Mouse (Mus musculus) liver, embryonic 16.5 days (tissue): ENCODE results near the gene Lrch3. TPM values are rescaled to one million over a fixed set of nuclear protein-coding genes. Genes with fewer than 3 reads are reported as not detected.
"Not testable (repeated sequence)": the region's sequence is repeated elsewhere in the genome, so short reads cannot be mapped to it uniquely, and the experiment has no call there.

Experiments
- ATAC-seq: fragments of 200-750 bp; cut with Nextera tagmentation; 2 replicates; pipeline ENCODE4 v1.8.0; 2017; ENCODE audit warnings: low read depth, mild to moderate bottlenecking, moderate number of reproducible peaks, moderate library complexity
- H3K27ac ChIP-seq: fragments of 300-500 bp; sonication (generic); 2 replicates; pipeline ENCODE4 v1.5.1; 2014; ENCODE audit warnings: mild to moderate bottlenecking, low read length
- H3K27me3 ChIP-seq: fragments of 300-500 bp; sonication (generic); 2 replicates; pipeline ENCODE4 v1.6.1; 2014; ENCODE audit warnings: low read depth, low read length, mixed read lengths; ENCODE audit not compliant: control insufficient read depth, insufficient read depth
- H3K36me3 ChIP-seq: fragments of 300-500 bp; sonication (generic); 2 replicates; pipeline ENCODE4 v1.6.1; 2014; ENCODE audit warnings: mild to moderate bottlenecking; ENCODE audit not compliant: control insufficient read depth, insufficient read depth
- H3K4me1 ChIP-seq: fragments of 300-500 bp; sonication (generic); 2 replicates; pipeline ENCODE4 v1.6.1; 2014; ENCODE audit warnings: low read depth, low read length, mixed read lengths; ENCODE audit not compliant: control insufficient read depth
- H3K4me2 ChIP-seq: fragments of 300-500 bp; sonication (generic); 2 replicates; pipeline ENCODE4 v1.6.1; 2014; ENCODE audit warnings: low read depth, low read length, mixed read lengths
- H3K4me3 ChIP-seq: fragments of 300-500 bp; sonication (generic); 2 replicates; pipeline ENCODE4 v1.5.1; 2014; ENCODE audit warnings: low read depth, mild to moderate bottlenecking, low read length
- H3K9ac ChIP-seq: fragments of 300-500 bp; sonication (generic); 2 replicates; pipeline ENCODE4 v1.6.1; 2014; ENCODE audit warnings: low read depth, low read length
- H3K9me3 ChIP-seq: fragments of 300-500 bp; sonication (generic); replicated peaks from 2 replicates; pipeline ENCODE4 v1.6.1; 2016; ENCODE audit warnings: low read length; ENCODE audit not compliant: control insufficient read depth
- WGBS: fragments of 180-500 bp; shearing (Covaris S2); extraction: QIAGEN DNeasy Blood & Tissue Kit; methylation state at CpG from one replicate; pipeline ENCODE4 v1.1.7; 2014; ENCODE audit not compliant: insufficient replicate concordance; 5-methylcytosine and 5-hydroxymethylcytosine counted together
- polyA plus RNA-seq: library from polyadenylated mRNA; unstranded; fragments of >200 nt; fragmentation: Nextera tagmentation; extraction: Ambion mirVana; gene quantifications from 2 replicates; pipeline ENCODE4 v1.2.1, GENCODE M21; 2015

Lrch3 gene
- 4.5 and 5.1 TPM in 2 replicates for polyA plus RNA-seq

DNA sequence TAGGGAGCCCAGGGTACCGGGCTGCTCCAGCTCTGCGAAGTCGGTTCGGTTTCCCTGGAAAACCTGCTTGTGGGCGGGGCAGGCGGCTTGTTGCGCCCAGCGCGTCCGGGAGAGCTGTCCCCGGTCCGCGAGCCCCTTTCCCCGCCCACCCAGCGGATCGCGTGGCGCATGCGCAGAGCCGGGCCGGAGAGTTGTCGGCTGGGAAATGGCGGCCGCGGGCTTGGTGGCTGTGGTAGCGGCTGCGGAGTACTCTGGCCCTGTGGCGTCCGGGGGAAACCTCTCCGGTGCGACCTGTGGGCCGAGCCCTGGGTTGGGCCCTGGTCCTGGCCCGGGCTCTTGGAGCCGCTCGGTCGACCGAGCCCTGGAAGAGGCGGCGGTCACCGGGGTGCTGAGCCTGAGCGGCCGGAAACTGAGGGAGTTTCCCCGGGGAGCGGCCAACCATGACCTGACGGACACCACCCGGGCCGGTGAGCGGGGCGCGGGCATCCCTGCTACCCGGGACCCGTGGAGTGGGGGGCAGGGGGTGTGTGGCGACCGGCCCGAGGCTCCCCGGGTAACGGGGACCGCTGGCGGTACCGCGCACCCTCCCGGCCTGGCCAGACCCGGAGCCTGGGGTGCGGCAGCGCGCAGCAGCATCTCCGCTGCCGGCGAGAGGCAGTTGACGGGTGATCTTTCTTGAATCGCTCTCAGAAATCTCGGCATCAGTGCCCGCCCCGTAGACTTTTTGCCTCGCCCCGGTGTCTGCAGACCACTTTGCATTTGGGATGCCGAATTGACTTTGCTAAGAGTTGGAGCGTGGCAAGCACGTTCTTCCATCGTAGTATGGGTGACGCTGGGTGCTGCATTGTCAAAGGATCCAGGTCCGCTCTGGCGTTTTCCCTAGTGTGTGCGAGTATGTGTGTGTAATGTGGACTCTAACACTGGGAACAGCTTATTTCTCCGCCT is at the start of gene Lrch3:
Gene Lrch3 (plus strand): TSS at position 164 of the 945 bp plus-strand sequence.
- Histone ChIP-seq H3K36me3 (no peaks in the 10 kb centered on the region), H3K27me3 (no peaks in the 10 kb centered on the region), H3K9me3 (no peaks in the 10 kb centered on the region), H3K27ac (peak within 1 kb of the TSS; percentile 88), H3K4me2 (peak within 1 kb of the TSS; percentile 69), H3K4me3 (peak within 1 kb of the TSS; percentile 97), H3K9ac (peak within 1 kb of the TSS; percentile 97), H3K4me1 (peaks cover 13% of the 10 kb centered on the region)
- peak; percentile 91 for ATAC-seq
- WGBS = under 1% methylated on average over 80 of the region's 85 CpGs

- Histone ChIP-seq H3K27me3 (no peaks in the 10 kb centered on the region), H3K9ac (no peak overlapping the region), H3K27ac (no peak overlapping the region), H3K9me3 (no peaks in the 10 kb centered on the region), H3K4me1 (peaks cover 14% of the 10 kb centered on the region), H3K4me3 (no peak overlapping the region), H3K4me2 (no peak overlapping the region), H3K36me3 (peaks cover 2% of the 10 kb centered on the region; the same call in 1 of the 2 replicates)
- ATAC-seq = no peak
- WGBS = 77% methylated on average over 4 of the region's 4 CpGs
These were observed 48.5 kb upstream of the Lrch3 start for GRCm38 (mm10) chr16:32865401-32865800.

DNA sequence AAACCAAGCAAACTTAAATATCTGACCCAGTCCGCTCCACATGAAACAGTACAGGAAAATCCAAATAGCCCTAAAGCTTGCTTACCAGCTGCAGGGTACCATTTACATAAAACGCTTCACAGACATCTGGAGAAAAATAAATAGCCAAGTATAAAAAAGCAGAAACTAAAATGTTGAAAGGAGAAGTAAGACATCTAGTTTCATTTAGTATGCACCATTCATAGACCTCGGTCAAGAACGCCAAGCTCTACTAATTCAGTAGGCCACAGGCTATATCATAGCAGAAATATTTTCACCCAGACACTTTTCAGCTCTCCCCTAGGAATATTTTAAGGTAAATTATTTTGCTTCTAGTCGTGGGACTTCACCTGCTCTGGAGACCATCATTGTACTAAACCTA is 47.2 kb upstream of the Lrch3 start:
- Histone ChIP-seq H3K36me3 (no peaks in the 10 kb centered on the region), H3K4me1 (peaks cover 14% of the 10 kb centered on the region), H3K9me3 (no peaks in the 10 kb centered on the region), H3K9ac (no peak overlapping the region), H3K4me2 (no peak overlapping the region), H3K27ac (no peak overlapping the region), H3K4me3 (no peak overlapping the region), H3K27me3 (no peaks in the 10 kb centered on the region)
- ATAC-seq = no peak
- WGBS = 74% methylated on average over 5 of the region's 5 CpGs

GRCm38 (mm10) chr16:32867919-32868552 is 45.9 kb upstream of the Lrch3 start:
- Histone ChIP-seq H3K36me3 (no peaks in the 10 kb centered on the region), H3K4me2 (peak overlapping the region; percentile 90), H3K9me3 (no peaks in the 10 kb centered on the region), H3K4me1 (peaks cover 14% of the 10 kb centered on the region), H3K27me3 (no peaks in the 10 kb centered on the region), H3K9ac (peak overlapping the region; percentile 81), H3K4me3 (peak overlapping the region; percentile 86), H3K27ac (peak overlapping the region; percentile 50; the same call in 1 of the 2 replicates)
- 0% methylated on average over 35 of the region's 35 CpGs for WGBS
- ATAC-seq = peak; percentile 98

- H3K4me1 ChIP-seq = peaks cover 14% of the 10 kb centered on the region
- H3K27me3 ChIP-seq = no peaks in the 10 kb centered on the region
- H3K9me3 ChIP-seq = no peaks in the 10 kb centered on the region
- 47% methylated on average over 5 of the region's 5 CpGs for WGBS
- ATAC-seq = no peak
- no peak overlapping the region for H3K9ac ChIP-seq
- H3K27ac ChIP-seq = no peak overlapping the region
- no peaks in the 10 kb centered on the region for H3K36me3 ChIP-seq
- H3K4me2 ChIP-seq = no peak overlapping the region
- H3K4me3 ChIP-seq = no peak overlapping the region
These were observed 43.7 kb upstream of the Lrch3 start for GRCm38 (mm10) chr16:32870231-32870630.

- Histone ChIP-seq H3K27ac (no peak overlapping the region), H3K4me2 (no peak overlapping the region), H3K9ac (no peak overlapping the region), H3K9me3 (no peaks in the 10 kb centered on the region), H3K27me3 (no peaks in the 10 kb centered on the region), H3K4me3 (no peak overlapping the region), H3K36me3 (no peaks in the 10 kb centered on the region), H3K4me1 (peaks cover 8% of the 10 kb centered on the region)
- WGBS = 34% methylated on average over 3 of the region's 3 CpGs
- no peak for ATAC-seq
These were observed 40.5 kb upstream of the Lrch3 start for GRCm38 (mm10) chr16:32873366-32873765.

DNA sequence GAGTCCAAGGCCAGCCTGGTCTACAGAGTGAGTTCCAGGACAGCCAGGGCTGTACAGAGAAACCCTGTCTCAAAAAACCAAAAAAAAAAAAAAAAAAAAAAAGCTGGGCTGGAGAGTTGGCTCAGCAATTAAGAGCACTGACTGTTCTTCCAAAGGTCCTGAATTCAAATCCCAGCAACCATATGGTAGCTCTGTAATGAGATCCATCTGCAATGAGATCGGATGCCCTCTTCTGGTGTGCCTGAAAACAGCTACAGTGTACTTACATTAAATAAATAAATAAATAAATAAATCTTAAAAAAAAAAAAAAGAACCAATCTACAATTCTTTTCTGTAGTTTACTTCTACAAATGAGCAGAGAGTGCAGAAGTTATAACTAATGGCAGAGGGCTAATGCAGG is 38.6 kb upstream of the Lrch3 start:
- not testable (repeated sequence) for H3K36me3 ChIP-seq, H3K27ac ChIP-seq, ATAC-seq, H3K4me2 ChIP-seq, H3K27me3 ChIP-seq, H3K9me3 ChIP-seq, H3K9ac ChIP-seq, H3K4me3 ChIP-seq
- peaks cover 11% of the 10 kb centered on the region for H3K4me1 ChIP-seq
- 45% methylated on average over 1 of the region's 1 CpGs for WGBS

DNA sequence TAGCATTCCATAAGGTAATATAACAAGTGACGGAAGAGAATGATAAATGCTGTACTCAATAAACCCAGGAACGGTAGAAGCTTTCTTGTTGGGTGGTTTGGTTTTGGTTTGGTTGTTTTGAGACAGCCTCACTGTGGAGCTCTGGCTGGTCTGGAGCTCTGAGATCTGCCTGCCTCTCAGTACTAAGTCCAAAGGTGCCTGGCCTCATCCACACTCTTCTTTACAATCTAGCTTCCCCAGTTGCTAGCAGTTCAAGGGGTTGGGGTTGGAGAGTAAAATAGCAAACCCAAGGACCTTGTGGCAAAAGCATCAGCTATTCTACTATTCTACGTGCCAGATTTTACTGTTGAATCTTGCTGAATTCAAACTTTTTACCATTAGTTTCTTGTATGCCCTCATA is 38.1 kb upstream of the Lrch3 start:
- no peaks in the 10 kb centered on the region for H3K36me3 ChIP-seq
- H3K4me3 ChIP-seq = no peak overlapping the region
- H3K27ac ChIP-seq = no peak overlapping the region; the same call in none of the 2 replicates
- H3K9me3 ChIP-seq = no peaks in the 10 kb centered on the region
- no peak overlapping the region for H3K9ac ChIP-seq
- peak overlapping the region; percentile 11; the same call in 1 of the 2 replicates for H3K4me2 ChIP-seq
- ATAC-seq = no peak
- H3K4me1 ChIP-seq = peaks cover 11% of the 10 kb centered on the region
- H3K27me3 ChIP-seq = no peaks in the 10 kb centered on the region
- WGBS = 65% methylated on average over 3 of the region's 3 CpGs

DNA sequence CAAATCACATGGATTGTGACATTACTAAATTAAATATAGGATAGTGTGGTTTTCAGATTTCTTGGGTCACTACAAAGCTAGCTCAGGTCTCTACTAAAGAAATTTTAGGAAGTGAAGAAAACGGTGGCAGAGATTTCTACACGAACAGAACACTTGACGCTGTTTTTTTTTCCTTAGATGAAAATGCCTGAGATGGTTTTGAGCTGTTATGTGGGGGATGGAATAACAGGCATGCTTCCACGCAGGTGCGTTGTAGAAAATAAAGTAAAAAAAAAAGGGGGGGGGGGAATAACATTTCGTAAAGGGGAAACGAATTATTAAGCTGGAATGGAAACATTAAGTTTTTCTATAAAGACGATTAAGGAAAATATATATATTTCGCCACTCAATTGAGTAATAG is 37.1 kb upstream of the Lrch3 start:
- 24% methylated on average over 9 of the region's 9 CpGs for whole genome bisulfite sequencing
- peak overlapping the region; percentile 85 for H3K4me3 ChIP-seq
- H3K9ac ChIP-seq = peak overlapping the region; percentile 83; the same call in 1 of the 2 replicates
- H3K4me2 ChIP-seq = peak overlapping the region; percentile 98
- H3K27ac ChIP-seq = no peak overlapping the region; the same call in 1 of the 2 replicates
- no peak for ATAC-seq
- H3K9me3 ChIP-seq = no peaks in the 10 kb centered on the region
- H3K36me3 ChIP-seq = no peaks in the 10 kb centered on the region
- peaks cover 11% of the 10 kb centered on the region for H3K4me1 ChIP-seq
- H3K27me3 ChIP-seq = no peaks in the 10 kb centered on the region
